9 mouse cellular contexts compared by ENCODE assay signal in genomic region chr17:83077737-83078600, GRCm38 (mm10).
A peak's percentile ranks its signal among the peaks of the same experiment; 100 is the strongest.
DNase-seq lines count a peak whose midpoint lies in the region; ATAC-seq lines count a peak whose summit lies in the region.
"Had no signal": no experiment of that assay in that cellular context is flagged by ENCODE, and none has a peak within 500 bp of the region (broad histone marks: within the 10 kb centered on the region; RNA-seq: fewer than 3 reads in every experiment).

No protein-coding gene starts in this region.

- 36% methylated on average over 17 of the region's 17 CpGs for WGBS in hindbrain, embryonic 13.5 days
- 43% methylated on average over 17 of the region's 17 CpGs for WGBS in hindbrain, embryonic 14.5 days
- WGBS in midbrain, embryonic 13.5 days: 29% methylated on average over 17 of the region's 17 CpGs

- intact Hi-C loops in left cerebral cortex, postnatal 4 days (cut with DNase I): no loop called here

- ATAC-seq in hindbrain, embryonic 13.5 days (ENCODE audit: low FRiP score): no peak
- ATAC-seq in hindbrain, embryonic 14.5 days (ENCODE audit: low FRiP score): no peak
- ATAC-seq in midbrain, embryonic 13.5 days: peak; percentile 56; the same call in 1 of the 2 replicates

- H3K27me3 ChIP-seq in hindbrain, embryonic 13.5 days: peaks cover 29% of the 10 kb centered on the region
- peaks cover 16% of the 10 kb centered on the region; the same call in 1 of the 2 replicates for H3K27me3 ChIP-seq in hindbrain, embryonic 14.5 days (ENCODE audit: control insufficient read depth, insufficient read depth, low read length)
- H3K27me3 ChIP-seq in midbrain, embryonic 13.5 days: peaks cover 44% of the 10 kb centered on the region

- no peaks in the 10 kb centered on the region for H3K36me3 ChIP-seq in hindbrain, embryonic 13.5 days
- no peaks in the 10 kb centered on the region for H3K36me3 ChIP-seq in hindbrain, embryonic 14.5 days (replicated peaks; ENCODE audit: control insufficient read depth, insufficient read depth)
- H3K36me3 ChIP-seq in midbrain, embryonic 13.5 days: no peaks in the 10 kb centered on the region
- H3K36me3 ChIP-seq: neural tube, embryonic 13.5 days had no signal

- H3K9ac ChIP-seq in hindbrain, embryonic 13.5 days: peak overlapping the region; percentile 19; the same call in 1 of the 2 replicates
- H3K9ac ChIP-seq in hindbrain, embryonic 14.5 days: no peak overlapping the region
- no peak overlapping the region for H3K9ac ChIP-seq in midbrain, embryonic 13.5 days (replicated peaks)
- H3K9ac ChIP-seq: neural tube, embryonic 13.5 days had no signal

- peak overlapping the region; percentile 30; the same call in 1 of the 2 replicates for H3K27ac ChIP-seq in hindbrain, embryonic 13.5 days
- no peak overlapping the region for H3K27ac ChIP-seq in hindbrain, embryonic 14.5 days
- H3K27ac ChIP-seq in midbrain, embryonic 13.5 days: no peak overlapping the region
- H3K27ac ChIP-seq: neural tube, embryonic 13.5 days had no signal

- H3K9me3 ChIP-seq in hindbrain, embryonic 13.5 days: 0 out of 2 replicates have a peak, but pooled peaks cover 4% of the 10 kb centered on the region
- H3K9me3 ChIP-seq in hindbrain, embryonic 14.5 days (ENCODE audit: control insufficient read depth, low read length): 0 out of 2 replicates have a peak, but pooled peaks cover 3% of the 10 kb centered on the region
- H3K9me3 ChIP-seq in midbrain, embryonic 13.5 days: no peaks in the 10 kb centered on the region

- no peak for DNase-seq in hindbrain, embryonic 14.5 days (ENCODE audit: low spot score)
- peak; percentile 54 for DNase-seq in embryo, embryonic 10 days (ENCODE audit: low spot score)
- peak; percentile 61 to 70 for DNase-seq in kidney, postnatal 4 days
- no peak for DNase-seq in thymus, adult 18-20 months
- DNase-seq in left cerebral cortex, postnatal 4 days: no peak
- DNase-seq in cerebellum, postnatal 25 days: no peak

- H3K4me1 ChIP-seq in hindbrain, embryonic 13.5 days (replicated peaks): peaks cover 13% of the 10 kb centered on the region
- 0 out of 2 replicates have a peak, but pooled peaks cover 9% of the 10 kb centered on the region for H3K4me1 ChIP-seq in hindbrain, embryonic 14.5 days (replicated peaks; ENCODE audit: control insufficient read depth, insufficient read depth, low read length)
- peaks cover 14% of the 10 kb centered on the region for H3K4me1 ChIP-seq in midbrain, embryonic 13.5 days (replicated peaks)

- H3K4me3 ChIP-seq in hindbrain, embryonic 13.5 days: no peak overlapping the region
- no peak overlapping the region for H3K4me3 ChIP-seq in hindbrain, embryonic 14.5 days (replicated peaks; ENCODE audit: low read length)
- no peak overlapping the region for H3K4me3 ChIP-seq in midbrain, embryonic 13.5 days (replicated peaks)
- H3K4me3 ChIP-seq: neural tube, embryonic 13.5 days had no signal

- no peak overlapping the region; the same call in 1 of the 2 replicates for H3K4me2 ChIP-seq in hindbrain, embryonic 13.5 days
- no peak overlapping the region for H3K4me2 ChIP-seq in hindbrain, embryonic 14.5 days (replicated peaks)
- H3K4me2 ChIP-seq in midbrain, embryonic 13.5 days (replicated peaks): no peak overlapping the region
- H3K4me2 ChIP-seq: neural tube, embryonic 13.5 days had no signal

Comparison
In these comparisons a context has a peak if more than half of its experiments do, and no peak if none do; other contexts are left out.
1. DNase-seq: peak in embryo, embryonic 10 days (single experiment) and kidney, postnatal 4 days (2 of 2); none in hindbrain, embryonic 14.5 days (single experiment), thymus, adult 18-20 months (0 of 2), left cerebral cortex, postnatal 4 days (single experiment) and cerebellum, postnatal 25 days (0 of 2).